Comparison of ENCODE assay signal across 21 mouse cellular contexts in genomic region chr4:155022228-155022855, GRCm38 (mm10). TPM values are rescaled to one million over a fixed set of nuclear protein-coding genes. Genes with fewer than 3 reads are reported as not detected.
DNase-seq lines count a peak whose midpoint lies in the region; TF ChIP-seq lines count a peak whose summit lies in the region.
"Had no signal": no experiment of that assay in that cellular context is flagged by ENCODE, and none has a peak within 500 bp of the region (broad histone marks: within the 10 kb centered on the region; RNA-seq: fewer than 3 reads in every experiment).

No protein-coding gene starts in this region.

- no peak for TF ChIP-seq CTCF in cerebellum, adult 2 months (IDR thresholded peaks at IDR 0.05; ENCODE audit: borderline replicate concordance, insufficient read depth, low read depth, low read length)

- 56% methylated on average over 7 of the region's 7 CpGs for WGBS in cerebellum, adult 2 months

- H3K27ac ChIP-seq in cerebellum, adult 2 months (ENCODE audit: insufficient read depth, low read length) = no peak overlapping the region
- H3K27ac ChIP-seq: embryonic facial prominence, embryonic 13.5 days; embryonic facial prominence, embryonic 15.5 days; forebrain, embryonic 10.5 days; forebrain, embryonic 12.5 days had no signal

- H3K4me3 ChIP-seq in cerebellum, adult 2 months (replicated peaks; ENCODE audit: insufficient read depth, low read depth, low read length) = no peak overlapping the region
- H3K4me3 ChIP-seq: embryonic facial prominence, embryonic 13.5 days; embryonic facial prominence, embryonic 15.5 days; erythroblast, embryonic 14.5 days; forebrain, embryonic 10.5 days; forebrain, embryonic 12.5 days had no signal

- no peaks in the 10 kb centered on the region for H3K27me3 ChIP-seq in cerebellum, adult 2 months (ENCODE audit: control insufficient read depth, insufficient read depth, low read length)
- H3K27me3 ChIP-seq: embryonic facial prominence, embryonic 15.5 days had no signal

- H3K4me1 ChIP-seq in cerebellum, adult 2 months (ENCODE audit: control insufficient read depth, insufficient read depth, low read length) = peaks cover 59% of the 10 kb centered on the region

- DNase-seq in cerebellum, adult 2 months = peak; percentile 18 to 41
- DNase-seq in cerebellum, adult 11-12 months = no peak
- DNase-seq in cerebellum, postnatal 10 days = peak; percentile 45 to 52
- no peak for DNase-seq in cerebellum, postnatal 14 days
- peak; percentile 62 for DNase-seq in retina, postnatal 1 day
- no peak for DNase-seq in retina, embryonic 14.5 days (ENCODE audit: low spot score)
- DNase-seq: adrenal gland, adult 8-10 months; adrenal gland, postnatal 14 days; adrenal gland, postnatal 36 days; B cell, adult 2 months; cerebellum, adult 11 months; cerebellum, adult 8-10 months; cerebellum, postnatal 25 days; embryo, embryonic 11 days had no signal

- no peak for TF ChIP-seq POLR2A in cerebellum, adult 2 months (IDR thresholded peaks at IDR 0.05; ENCODE audit: borderline replicate concordance, insufficient read depth, low read length)

RNA-seq across cellular contexts. Expression of gene Plch2, which starts 34.2 kb away (rescaled TPM):
- 149 and 180 TPM in 2 replicates for polyA plus RNA-seq in cerebellum, adult 2 months (2012; rRNA removed)
- polyA plus RNA-seq: activated CD4-positive, CD25-positive, alpha-beta regulatory T cell, adult 4 months; CD4-positive, CD25-positive, alpha-beta regulatory T cell, adult 4 months; erythroblast, embryonic 14.5 days had no signal

RNA-seq across cellular contexts. Expression of gene Pex10, which starts 44.5 kb away (rescaled TPM):
- 32.0 and 38.1 TPM in 2 replicates for polyA plus RNA-seq in cerebellum, adult 2 months (2012; rRNA removed)

RNA-seq across cellular contexts. Expression of gene Pank4, which starts 58.4 kb away (rescaled TPM):
- 84.6 and 85.5 TPM in 2 replicates for polyA plus RNA-seq in cerebellum, adult 2 months (2012; rRNA removed)

Comparison
In these comparisons a context has a peak if more than half of its experiments do, and no peak if none do; other contexts are left out.
1. DNase-seq: peak in cerebellum, adult 2 months (2 of 2), cerebellum, postnatal 10 days (2 of 2) and retina, postnatal 1 day (single experiment); none in cerebellum, adult 11-12 months (single experiment), cerebellum, postnatal 14 days (0 of 2) and retina, embryonic 14.5 days (single experiment).